Mouse (Mus musculus) induced T-regulatory cell, adult 2 months (primary cell): ENCODE measurements at regions not wholly inside any gene's neighbourhood (a gene's known extent, or its start where the extent isn't known, plus 50 kb on each side); places are given as distances from the start of the nearest gene placed in this dataset.

Experiments used
- DNase-seq: peaks from one replicate; pipeline ENCODE4 v3.0.0-alpha.2; 2012; ENCODE audit warnings: low read depth

- DNase-seq, result peak; percentile 18
Measured at GRCm38 (mm10) chr5:111893905-111894311, 160.2 kb downstream of the Gm26897 start.

DNA sequence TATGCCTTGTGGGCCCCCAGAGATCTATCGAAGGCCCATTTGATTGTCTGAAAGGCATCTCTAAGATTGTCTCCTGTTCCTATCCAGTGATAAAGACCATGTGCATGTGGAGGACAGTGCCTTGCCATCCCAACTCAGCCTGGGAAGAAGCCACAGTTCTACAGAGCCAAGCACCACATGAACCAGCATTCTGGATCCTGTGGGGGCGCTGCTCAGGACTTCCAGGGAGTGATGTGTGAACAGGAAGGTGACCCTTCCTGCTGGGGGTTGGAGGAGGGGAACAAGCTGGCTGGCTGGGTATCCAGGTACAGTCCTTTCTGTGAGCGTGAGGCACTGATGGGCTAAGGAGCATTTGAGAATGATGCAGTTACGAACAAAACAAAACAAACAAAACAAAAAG lies 163.8 kb downstream of the Gm26897 start:
- DNase-seq, result no peak

- DNase-seq, result no peak
Measured at GRCm38 (mm10) chr5:111898482-111898881, 164.8 kb downstream of the Gm26897 start.

GRCm38 (mm10) chr5:111901197-111901596 lies 167.5 kb downstream of the Gm26897 start:
- DNase-seq, result no peak

GRCm38 (mm10) chr5:111901678-111902077 lies 168.0 kb downstream of the Gm26897 start:
- peak; percentile 6 for DNase-seq

GRCm38 (mm10) chr5:111908085-111908484 lies 174.4 kb downstream of the Gm26897 start:
- no peak for DNase-seq

DNA sequence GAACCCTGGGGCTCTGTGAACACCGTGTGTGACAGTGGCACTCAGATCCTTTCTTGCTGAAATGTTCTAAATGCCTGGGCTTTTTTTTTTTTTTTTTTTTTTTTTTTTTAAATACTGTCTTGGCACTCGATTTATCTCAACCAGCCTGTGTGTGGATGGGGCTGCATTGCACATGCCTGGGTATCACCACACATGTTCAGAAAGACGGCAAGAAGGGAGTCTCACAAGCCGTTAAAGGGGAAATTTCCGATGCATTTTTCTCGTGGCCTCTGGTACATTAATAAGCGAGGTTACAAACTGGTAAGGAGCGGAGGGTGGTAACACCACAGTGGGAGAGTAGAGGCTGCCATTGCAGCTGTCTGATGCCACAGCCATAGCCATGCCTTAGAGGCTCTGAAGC lies 176.8 kb downstream of the Gm26897 start:
- no peak for DNase-seq

DNA sequence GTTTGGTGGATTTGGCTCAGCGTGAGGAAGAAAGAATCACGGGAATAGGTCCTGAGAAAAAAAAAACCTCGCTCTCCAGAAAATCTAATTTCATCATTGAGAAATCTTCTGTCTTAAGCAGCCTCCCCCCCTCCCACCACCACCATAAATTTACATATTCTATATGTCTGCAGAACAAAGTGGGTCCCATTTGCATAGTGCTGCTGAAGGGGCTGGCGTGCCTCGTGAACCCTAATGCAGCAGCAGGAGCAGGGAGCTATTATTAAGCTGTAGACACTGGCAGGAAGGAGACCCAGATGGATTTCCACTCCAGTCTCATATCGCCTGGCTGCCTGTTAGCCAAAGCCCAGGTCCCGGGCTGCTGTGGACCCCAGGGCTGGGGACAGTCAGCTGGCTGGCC lies 179.6 kb downstream of the Gm26897 start:
- DNase-seq, result no peak

- no peak for DNase-seq
Measured at GRCm38 (mm10) chr5:111914296-111914695, 180.6 kb downstream of the Gm26897 start.

DNA sequence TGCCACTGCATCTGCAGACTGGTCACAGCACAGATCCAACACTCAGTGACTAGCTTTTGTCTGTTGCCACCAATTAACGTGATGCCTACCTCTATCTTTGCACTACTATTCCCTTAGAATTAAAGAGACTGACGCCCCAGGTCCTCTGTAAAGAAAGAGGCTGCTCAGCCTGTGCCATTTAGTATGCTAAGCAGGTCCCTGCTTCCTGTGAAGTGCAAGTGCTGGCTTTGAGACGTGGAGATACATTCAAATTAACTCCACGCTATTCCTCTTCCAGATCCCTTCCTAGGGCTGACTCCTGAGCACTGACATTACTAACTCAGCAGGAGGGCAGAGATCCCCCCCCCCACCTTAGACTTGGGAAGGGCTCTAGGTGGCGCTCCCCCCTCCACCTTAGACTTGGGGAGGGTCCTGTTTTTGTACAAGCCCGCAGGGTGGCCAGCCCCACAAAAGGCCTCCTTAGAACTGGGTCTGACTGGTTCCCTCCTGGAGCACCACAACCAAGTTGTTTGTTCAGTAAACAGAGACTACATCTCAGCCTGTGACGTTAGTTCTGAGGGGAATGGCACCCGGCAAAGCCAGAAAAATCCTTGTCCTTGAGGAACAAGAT lies 184.0 kb downstream of the Gm26897 start:
- no peak for DNase-seq

GRCm38 (mm10) chr5:111918888-111919287 lies 185.2 kb downstream of the Gm26897 start:
- DNase-seq, result no peak

- DNase-seq, result no peak
Measured at GRCm38 (mm10) chr5:111922991-111923701, 189.4 kb downstream of the Gm26897 start.

GRCm38 (mm10) chr5:111925757-111926156 lies 192.0 kb downstream of the Gm26897 start:
- DNase-seq, result no peak

DNA sequence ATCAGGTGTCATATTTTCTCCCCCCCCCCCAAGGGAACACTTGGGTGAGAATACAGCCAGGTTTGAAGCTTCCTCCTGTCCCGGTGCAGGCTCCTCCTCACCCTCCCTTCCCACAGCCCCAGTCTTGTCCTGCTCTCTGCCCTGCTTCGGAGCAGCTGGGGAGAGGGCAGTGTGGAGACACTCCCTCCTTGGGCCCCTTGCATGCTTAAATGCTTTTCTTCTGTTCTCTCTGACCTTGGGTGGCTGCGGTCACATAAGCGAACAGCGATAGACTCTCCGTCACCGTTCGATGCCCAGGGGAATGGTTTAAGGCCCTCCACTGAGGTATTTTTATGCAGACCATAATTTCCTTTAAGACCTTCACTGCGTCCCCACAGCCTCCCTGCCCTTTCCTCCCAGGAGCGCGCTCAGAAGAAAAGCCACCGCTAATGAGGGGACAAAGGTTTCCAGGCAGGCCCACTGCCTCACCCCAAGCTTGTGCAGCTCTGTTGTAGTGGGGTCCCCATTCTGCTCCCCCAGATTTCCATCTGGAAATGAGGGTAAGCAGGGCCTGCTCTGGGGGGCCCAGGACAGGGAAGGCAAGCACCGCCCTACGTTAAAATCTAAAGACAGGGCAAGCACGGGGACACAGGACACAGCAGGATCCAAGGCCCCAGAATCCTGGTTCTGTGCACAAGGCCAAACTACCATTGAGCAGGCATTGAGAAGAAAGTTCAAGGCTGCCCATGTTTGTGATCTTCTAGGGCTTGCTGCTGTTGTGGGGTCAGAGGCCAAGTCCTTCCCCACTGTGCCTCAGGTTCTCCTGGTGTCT lies 195.7 kb downstream of the Gm26897 start:
- no peak for DNase-seq

- DNase-seq, result no peak
Measured at GRCm38 (mm10) chr5:111929991-111930339, 196.2 kb downstream of the Gm26897 start.

DNA sequence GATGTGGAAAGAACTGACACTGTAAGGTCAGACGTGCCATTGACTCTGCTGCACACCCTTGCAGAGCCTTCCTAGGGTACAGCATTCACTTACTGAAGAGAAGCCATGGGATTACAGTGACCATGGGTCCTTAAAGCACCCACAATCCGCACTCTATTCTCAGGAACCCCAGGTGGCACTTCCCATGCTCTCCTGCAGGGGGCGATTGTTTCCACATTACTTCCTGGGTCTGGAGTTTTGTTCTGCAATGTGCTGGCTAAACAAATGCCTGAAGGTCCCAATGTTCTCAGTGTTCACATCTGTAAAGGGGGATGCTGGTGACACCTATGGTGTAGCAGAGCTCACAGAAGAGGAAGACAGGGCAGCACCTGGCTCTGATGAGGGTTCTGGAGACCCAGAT lies 198.0 kb downstream of the Gm26897 start:
- DNase-seq, result peak; percentile 8

DNA sequence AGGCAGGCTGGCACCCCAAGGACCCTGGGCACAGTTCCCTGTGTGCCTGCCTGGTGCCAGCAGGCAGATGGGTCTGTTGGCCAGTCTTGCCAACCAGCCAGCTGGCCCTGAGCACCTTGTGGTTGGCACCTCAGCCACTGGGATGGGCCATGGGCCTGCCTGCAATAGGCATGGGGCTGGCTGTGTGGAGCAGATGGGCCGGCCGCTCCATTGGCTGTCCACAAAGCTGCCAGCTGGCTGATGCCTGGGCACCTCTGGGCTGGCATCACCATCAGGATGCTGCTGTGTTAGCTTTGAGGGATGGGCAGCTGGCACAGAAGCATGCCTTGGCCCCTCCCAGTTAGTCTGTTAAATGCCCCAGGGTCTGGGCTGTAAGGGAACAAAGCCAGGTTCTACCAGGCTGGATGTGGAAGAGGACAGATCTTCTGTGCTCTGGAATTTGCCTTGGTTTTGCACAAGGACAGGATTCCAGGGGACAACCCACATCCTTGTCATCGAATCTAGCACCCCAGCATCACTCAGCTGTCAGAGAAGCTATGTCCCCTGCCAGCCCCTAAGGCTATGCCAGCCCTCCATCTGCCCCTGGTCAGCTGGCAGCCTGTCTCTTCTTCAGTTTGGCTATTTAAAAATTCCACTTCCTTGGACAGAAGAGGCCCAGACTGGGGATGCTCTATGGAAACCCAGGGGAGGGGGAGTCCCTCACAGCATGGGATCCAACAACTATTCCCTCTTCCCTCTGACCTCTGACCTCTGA lies 201.8 kb downstream of the Gm26897 start:
- no peak for DNase-seq

GRCm38 (mm10) chr5:111941831-111942230 lies 208.1 kb downstream of the Gm26897 start:
- no peak for DNase-seq

- no peak for DNase-seq
Measured at GRCm38 (mm10) chr5:111942792-111943191, 209.1 kb downstream of the Gm26897 start.

DNA sequence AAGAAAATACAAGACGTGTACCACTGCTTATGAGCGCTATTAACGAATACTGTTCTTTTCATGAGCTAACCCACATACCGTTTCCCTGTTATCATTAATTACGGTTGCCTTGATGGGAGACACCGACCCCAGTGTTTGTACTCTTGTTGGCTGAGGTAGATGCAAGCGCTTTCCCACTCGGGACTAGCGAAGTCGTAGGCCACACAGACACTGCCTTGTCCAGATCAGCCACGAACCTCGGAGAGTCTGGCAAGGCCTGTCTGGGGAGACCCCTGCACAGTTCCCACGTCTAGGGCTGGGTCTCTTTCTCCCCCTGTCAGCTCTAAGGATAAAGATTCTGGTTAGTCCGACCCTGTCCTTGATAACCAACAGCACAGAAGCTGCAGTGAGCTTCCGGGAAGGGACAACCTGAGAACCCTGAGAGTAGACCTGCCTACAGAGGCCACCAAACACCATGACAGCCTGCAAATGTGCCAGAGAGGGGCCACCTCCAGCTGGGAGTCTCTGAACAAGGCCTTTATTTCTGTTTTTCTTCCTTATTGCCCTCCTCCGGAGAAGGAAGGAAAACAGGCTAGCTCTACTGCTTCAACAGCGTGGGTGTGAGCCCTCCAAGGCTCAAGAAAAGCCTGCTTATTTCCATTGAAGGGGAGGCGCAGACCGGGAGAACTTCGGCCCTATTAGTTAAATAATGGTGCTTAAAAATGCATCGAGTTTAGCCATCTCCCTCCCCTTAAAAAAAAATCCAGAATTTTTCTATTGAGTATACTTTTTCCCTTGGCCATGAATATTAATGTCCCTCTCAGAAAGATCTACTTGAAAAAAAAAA lies 209.8 kb downstream of the Gm26897 start:
- no peak for DNase-seq

DNA sequence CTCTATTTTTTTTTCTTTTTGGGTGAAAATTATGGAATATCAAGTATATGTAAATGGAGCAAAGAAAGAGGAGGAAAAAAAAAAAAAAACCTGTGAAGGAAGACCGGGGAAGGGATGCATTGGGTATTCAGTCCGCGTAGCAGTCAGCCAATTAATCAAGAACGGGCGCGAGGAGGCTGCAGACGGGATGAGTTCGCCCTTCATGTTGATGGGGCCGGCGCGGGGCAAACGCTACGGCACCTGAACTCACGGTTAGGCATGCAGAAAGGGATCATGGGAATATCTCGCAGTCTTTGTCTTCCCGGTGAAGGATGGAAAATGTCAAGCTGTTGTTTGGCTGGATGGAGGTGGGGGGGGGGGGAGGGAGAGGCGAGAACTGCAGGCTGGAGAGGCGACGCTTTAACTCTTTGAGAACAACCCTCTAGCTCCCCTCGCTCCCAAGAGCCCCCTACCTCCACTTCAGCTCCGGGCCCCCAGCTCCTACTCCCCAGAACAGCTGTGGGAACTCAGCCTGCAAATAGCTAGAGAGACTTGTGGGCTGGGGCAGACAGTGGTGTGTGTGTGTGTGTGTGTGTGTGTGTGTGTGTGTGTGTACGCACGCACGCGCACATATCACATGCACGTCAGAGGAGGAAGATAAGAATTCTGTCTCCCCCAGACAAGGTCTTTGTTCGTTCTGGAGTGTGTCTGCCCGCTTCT lies 210.7 kb downstream of the Gm26897 start:
- no peak for DNase-seq
